Mouse (Mus musculus) cortical plate, adult 2 months (tissue): Measurements from ENCODE around the gene Tcp11.

Experiments
- CTCF ChIP-seq: fragments of 200-500 bp; IDR thresholded peaks from 2 replicates; pipeline ENCODE4 v1.5.1; 2011; ENCODE audit warnings: mild to moderate bottlenecking, control low read depth, low read length; ENCODE audit not compliant: insufficient read depth; ENCODE audit errors: extremely low read depth
- POLR2A ChIP-seq: fragments of 200-500 bp; IDR thresholded peaks from 2 replicates; pipeline ENCODE4 v1.6.1; 2011; ENCODE audit warnings: mild to moderate bottlenecking, low read length, control low read depth; ENCODE audit not compliant: insufficient read depth; ENCODE audit errors: extremely low read depth

DNA sequence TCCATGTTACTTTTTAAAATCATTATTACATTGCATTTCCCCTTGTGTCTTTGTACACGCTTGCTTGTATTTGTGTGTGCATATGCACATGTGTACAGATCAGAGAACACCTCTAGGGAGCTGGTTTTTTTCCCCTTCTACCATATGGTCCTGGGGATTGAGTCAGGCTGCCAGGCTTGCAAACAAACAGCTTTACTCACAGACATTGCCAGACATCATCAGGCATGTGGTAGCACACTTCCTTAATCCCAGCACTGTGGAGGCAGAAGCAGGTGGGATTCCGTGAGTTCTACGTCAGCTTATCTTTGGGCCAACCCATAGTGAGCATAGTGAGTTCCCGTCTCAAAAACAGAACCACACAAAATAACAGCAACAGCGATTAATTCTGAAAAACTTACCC, 33.4 kb downstream of the Tcp11 start:
- TF ChIP-seq CTCF (no peak), POLR2A (no peak)
